Mouse (Mus musculus): Measurements from ENCODE around the gene Col27a1. TPM values are rescaled to one million over a fixed set of nuclear protein-coding genes. Genes with fewer than 3 reads are reported as not detected.

Gene Col27a1
- polyA plus RNA-seq, 1 experiment, result 11.5 TPM

DNA sequence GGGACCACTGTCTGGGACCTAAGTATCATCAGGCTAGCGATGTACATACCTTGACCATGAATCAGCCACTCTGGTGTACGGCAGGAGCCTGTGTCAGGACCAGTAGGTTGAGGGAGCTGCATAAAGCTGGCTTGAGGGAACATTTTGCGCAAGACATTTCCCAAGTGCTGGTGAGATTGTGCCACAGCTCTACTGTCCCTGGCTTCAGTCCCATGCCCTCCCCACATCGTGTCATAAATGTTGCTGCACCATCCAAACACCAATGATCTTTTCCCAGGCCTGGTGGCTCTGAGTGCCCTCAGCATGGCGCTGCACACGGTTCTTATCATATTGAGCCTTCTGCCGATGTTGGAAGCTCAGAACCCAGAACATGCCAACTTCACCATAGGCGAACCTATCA is 130.5 kb downstream of the Col27a1 start, which contains the start of gene Orm1:
Gene Orm1 (plus strand): TSS at position 266 of the 400 bp plus-strand sequence.
- WGBS, result 62% methylated on average over 8 of the region's 8 CpGs
- Histone ChIP-seq H3K4me1 (ENCODE audit: control insufficient read depth, insufficient read depth, low read length) (no peaks in the 10 kb centered on the region), H3K4me3 (replicated peaks; ENCODE audit: extremely low read depth, low read depth, low read length) (no peak within 1 kb of the TSS)
- TF ChIP-seq POLR2A (IDR thresholded peaks at IDR 0.05; ENCODE audit: borderline replicate concordance, extremely low read depth, low read depth, low read length) (no peak), CTCF (IDR thresholded peaks at IDR 0.05; ENCODE audit: insufficient read depth, low read length) (no peak)
- no peak for DNase-seq

DNA sequence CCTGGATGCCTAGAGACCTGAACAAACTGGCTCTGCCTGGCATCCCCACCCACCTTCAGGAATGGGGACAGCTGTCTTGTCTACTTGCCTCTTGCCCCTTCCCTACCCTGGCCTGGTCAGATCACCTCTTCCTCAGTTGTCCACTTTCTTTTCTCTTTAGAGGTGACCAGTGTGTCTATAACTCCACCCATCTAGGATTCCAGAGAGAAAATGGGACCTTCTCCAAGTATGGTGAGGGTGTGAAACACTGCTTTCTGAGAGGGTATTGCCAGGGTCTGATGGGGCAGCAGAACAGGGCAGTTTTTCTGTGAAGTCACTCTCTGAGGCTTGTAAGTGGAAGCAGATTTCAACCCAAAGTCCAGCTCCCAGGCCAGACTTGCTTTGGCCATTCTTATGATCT is 131.5 kb downstream of the Col27a1 start:
- Histone ChIP-seq H3K4me3 (replicated peaks; ENCODE audit: extremely low read depth, low read depth, low read length) (no peak overlapping the region), H3K4me1 (ENCODE audit: control insufficient read depth, insufficient read depth, low read length) (no peaks in the 10 kb centered on the region)
- no peak for DNase-seq
- no peak for TF ChIP-seq POLR2A (IDR thresholded peaks at IDR 0.05; ENCODE audit: borderline replicate concordance, extremely low read depth, low read depth, low read length)
- TF ChIP-seq CTCF (IDR thresholded peaks at IDR 0.05; ENCODE audit: insufficient read depth, low read length), result no peak

DNA sequence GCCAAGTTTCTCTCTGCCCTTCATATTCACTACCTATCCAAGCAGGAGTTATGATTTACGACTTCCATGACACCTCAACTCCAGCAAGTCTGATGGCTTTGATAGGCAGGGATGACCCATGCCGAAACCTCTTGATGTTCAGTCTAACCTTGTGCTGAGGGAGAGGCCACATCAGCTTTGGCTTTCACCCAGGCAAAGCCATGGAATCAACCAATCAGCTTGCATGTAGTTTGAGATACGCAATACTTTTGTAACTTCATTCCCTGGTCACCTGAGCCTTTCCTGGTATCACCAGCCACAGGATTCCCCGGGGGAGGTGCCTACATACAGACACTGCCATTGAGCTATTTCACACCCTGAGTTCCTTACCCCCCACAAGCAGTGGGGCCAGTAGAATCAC is 132.9 kb downstream of the Col27a1 start:
- no peak for TF ChIP-seq POLR2A (IDR thresholded peaks at IDR 0.05; ENCODE audit: borderline replicate concordance, extremely low read depth, low read depth, low read length)
- TF ChIP-seq CTCF (IDR thresholded peaks at IDR 0.05; ENCODE audit: insufficient read depth, low read length), result no peak
- H3K4me1 ChIP-seq (ENCODE audit: control insufficient read depth, insufficient read depth, low read length), result no peaks in the 10 kb centered on the region
- no peak overlapping the region for H3K4me3 ChIP-seq (replicated peaks; ENCODE audit: extremely low read depth, low read depth, low read length)
- WGBS, result 80% methylated on average over 4 of the region's 4 CpGs
- no peak for DNase-seq

DNA sequence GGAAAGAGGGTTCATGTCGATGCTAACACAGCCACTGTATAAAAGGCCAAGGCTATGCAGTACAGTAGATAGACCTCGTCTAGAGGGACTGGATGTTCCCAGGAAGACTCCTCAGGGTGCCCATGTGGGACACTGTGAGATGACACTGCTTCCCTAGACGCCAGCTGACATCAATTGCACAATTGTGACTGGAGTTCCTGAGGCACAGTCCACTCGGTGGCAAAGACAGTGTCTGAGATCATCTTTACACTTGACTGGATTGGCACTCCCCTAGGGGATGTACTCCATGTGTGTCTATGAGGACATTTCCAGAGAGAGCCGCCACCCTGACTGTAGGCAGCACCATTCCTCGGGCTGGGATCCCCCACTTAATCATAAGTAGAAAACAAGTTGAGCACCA is 134.7 kb downstream of the Col27a1 start:
- no peak for DNase-seq
- TF ChIP-seq CTCF (IDR thresholded peaks at IDR 0.05; ENCODE audit: insufficient read depth, low read length) (no peak), POLR2A (IDR thresholded peaks at IDR 0.05; ENCODE audit: borderline replicate concordance, extremely low read depth, low read depth, low read length) (no peak)
- Histone ChIP-seq H3K4me1 (ENCODE audit: control insufficient read depth, insufficient read depth, low read length) (no peaks in the 10 kb centered on the region), H3K4me3 (replicated peaks; ENCODE audit: extremely low read depth, low read depth, low read length) (no peak overlapping the region)
- 73% methylated on average over 6 of the region's 6 CpGs for WGBS

DNA sequence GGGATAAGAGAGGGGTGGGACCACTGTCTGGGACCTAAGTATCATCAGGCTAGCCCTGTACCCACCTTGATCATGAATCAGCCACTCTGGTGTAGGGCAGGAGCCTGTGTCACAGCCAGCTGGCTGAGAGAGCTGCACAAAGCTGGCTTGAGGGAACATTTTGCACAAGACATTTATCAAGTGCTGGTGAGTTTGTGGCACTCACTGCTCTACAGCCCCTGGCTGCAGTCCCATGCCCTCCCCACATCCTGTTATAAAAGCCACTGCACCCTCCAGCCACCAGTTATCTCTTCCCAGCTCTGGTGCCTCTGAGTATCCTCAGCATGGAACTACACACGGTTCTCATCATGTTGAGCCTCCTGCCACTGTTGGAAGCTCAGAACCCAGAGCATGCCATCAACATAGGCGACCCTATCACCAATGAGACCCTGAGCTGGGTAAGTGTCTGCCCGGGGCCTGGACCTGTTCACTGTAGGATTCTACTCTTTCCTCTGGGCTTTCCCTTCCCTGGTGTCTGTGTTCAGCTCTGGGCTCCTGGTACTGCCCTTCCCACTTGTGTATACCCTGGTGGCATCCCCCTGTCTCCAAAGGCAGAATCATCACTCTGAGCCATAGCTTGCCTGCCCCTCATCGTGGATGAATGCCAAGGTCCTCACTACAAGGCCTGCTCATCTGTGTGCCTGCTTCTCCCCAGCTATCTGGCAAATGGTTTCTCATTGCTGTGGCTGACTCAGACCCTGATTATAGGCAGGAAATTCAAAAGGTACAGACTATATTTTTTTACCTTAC is 142.3 kb downstream of the Col27a1 start, which contains the start of gene Orm3:
Gene Orm3 (plus strand): TSS at position 286 of the 789 bp plus-strand sequence.
- no peaks in the 10 kb centered on the region; the same call in 1 of the 2 replicates for H3K4me1 ChIP-seq (ENCODE audit: control insufficient read depth, insufficient read depth, low read length)
- H3K4me3 ChIP-seq (replicated peaks; ENCODE audit: extremely low read depth, low read depth, low read length), result no peak within 1 kb of the TSS
- no peak for DNase-seq
- no peak for TF ChIP-seq CTCF (IDR thresholded peaks at IDR 0.05; ENCODE audit: insufficient read depth, low read length)
- TF ChIP-seq POLR2A (IDR thresholded peaks at IDR 0.05; ENCODE audit: borderline replicate concordance, extremely low read depth, low read depth, low read length), result no peak
- WGBS, result 49% methylated on average over 4 of the region's 4 CpGs

DNA sequence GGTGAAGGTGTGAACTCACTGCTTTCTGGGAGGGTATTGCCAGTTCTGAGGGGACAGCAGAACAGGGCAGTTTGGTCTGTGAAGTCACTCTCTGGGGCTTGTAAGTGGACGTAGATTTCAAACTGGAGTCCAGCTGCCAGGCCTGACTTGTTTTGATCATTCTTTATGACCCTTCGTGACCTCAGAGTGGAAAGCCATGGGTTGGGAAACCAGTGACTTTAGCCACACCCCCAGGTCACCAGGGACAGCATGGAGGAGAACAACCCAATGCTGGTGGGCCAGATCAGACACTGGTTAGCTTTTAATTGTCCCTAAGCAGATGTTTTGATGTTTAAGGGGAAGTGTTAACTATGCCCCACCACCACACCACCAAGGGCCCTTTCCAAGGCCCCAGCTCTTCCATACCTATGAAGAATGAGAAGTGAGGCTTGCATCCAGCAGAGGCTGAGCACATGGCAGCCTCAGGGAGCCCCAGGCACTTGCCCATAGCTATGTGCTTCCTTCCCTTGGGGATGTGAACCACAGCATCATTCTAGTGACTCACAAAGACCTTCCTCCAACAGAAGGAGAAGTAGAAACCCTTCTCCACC is 143.3 kb downstream of the Col27a1 start:
- WGBS, result 62% methylated on average over 2 of the region's 2 CpGs
- DNase-seq, result no peak
- H3K4me1 ChIP-seq (ENCODE audit: control insufficient read depth, insufficient read depth, low read length), result no peaks in the 10 kb centered on the region; the same call in 1 of the 2 replicates
- H3K4me3 ChIP-seq (replicated peaks; ENCODE audit: extremely low read depth, low read depth, low read length), result no peak overlapping the region
- TF ChIP-seq CTCF (IDR thresholded peaks at IDR 0.05; ENCODE audit: insufficient read depth, low read length) (no peak), POLR2A (IDR thresholded peaks at IDR 0.05; ENCODE audit: borderline replicate concordance, extremely low read depth, low read depth, low read length) (no peak)

DNA sequence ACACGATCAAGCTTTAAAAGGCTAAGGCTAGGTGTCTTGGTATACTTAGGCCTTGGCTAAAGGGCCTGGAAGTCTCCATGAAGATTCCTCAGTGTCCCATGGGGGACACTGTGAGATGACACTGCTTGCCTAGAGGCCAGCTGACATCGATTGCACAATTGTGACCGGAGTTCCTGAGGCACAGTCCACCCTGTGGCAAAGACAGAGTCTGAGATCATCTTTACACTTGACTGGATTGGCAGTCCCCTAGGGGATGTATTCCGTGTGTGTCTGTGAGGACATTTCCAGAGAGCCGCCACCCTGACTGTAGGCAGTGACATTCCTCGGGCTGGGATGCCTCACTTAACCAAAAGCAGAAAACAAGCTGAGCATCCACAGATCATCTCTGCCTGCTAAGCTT is 146.1 kb downstream of the Col27a1 start:
- no peak for DNase-seq
- Histone ChIP-seq H3K4me3 (replicated peaks; ENCODE audit: extremely low read depth, low read depth, low read length) (no peak overlapping the region), H3K4me1 (ENCODE audit: control insufficient read depth, insufficient read depth, low read length) (no peaks in the 10 kb centered on the region; the same call in 1 of the 2 replicates)
- no peak for TF ChIP-seq POLR2A (IDR thresholded peaks at IDR 0.05; ENCODE audit: borderline replicate concordance, extremely low read depth, low read depth, low read length)
- no peak for TF ChIP-seq CTCF (IDR thresholded peaks at IDR 0.05; ENCODE audit: insufficient read depth, low read length)
- WGBS, result 75% methylated on average over 6 of the region's 6 CpGs

DNA sequence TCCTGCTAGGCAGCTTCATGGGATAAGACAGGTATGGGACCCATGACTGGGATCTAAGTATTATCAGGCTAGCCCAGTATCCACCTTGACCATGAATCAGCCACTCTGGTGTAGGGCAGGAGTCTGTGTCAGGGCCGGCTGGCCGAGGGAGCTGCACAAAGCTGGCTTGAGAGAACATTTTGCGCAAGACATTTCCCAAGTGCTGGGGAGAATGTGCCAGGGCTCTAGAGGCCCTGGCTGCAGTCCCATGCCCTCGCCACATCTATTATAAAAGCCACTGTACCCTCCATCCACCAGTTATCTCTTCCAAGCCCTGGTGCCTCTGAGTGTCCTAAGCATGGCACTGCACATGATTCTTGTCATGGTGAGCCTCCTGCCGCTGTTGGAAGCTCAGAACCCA is 148.3 kb downstream of the Col27a1 start, which contains the start of gene Orm2:
Gene Orm2 (plus strand): TSS at position 300 of the 400 bp plus-strand sequence.
- peak; percentile 32 for DNase-seq
- 67% methylated on average over 5 of the region's 5 CpGs for WGBS
- TF ChIP-seq POLR2A (IDR thresholded peaks at IDR 0.05; ENCODE audit: borderline replicate concordance, extremely low read depth, low read depth, low read length), result no peak
- no peak for TF ChIP-seq CTCF (IDR thresholded peaks at IDR 0.05; ENCODE audit: insufficient read depth, low read length)
- H3K4me3 ChIP-seq (replicated peaks; ENCODE audit: extremely low read depth, low read depth, low read length), result no peak within 1 kb of the TSS
- no peaks in the 10 kb centered on the region for H3K4me1 ChIP-seq (ENCODE audit: control insufficient read depth, insufficient read depth, low read length)

DNA sequence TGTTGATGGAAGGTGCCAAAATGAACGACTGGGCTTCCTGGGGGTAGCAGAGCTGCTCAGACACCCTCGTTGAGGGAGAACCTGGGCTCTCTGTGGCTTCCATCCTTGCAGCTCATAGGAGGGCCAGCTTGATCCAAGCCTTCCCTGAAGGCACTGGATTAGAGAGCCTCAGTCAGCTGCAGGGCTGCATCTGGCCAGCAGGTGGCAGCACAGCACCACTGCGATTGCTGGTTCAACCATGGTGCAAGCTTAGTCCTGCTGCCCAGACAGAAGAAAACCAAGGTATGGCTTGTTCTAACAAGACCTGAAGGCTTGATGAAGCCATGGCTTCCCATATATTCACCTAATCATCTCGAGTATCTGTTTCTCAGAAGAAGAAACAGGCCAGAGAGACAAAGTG is 154.8 kb downstream of the Col27a1 start:
- 13% methylated on average over 4 of the region's 4 CpGs for WGBS
- Histone ChIP-seq H3K4me3 (replicated peaks; ENCODE audit: extremely low read depth, low read depth, low read length) (no peak overlapping the region), H3K4me1 (ENCODE audit: control insufficient read depth, insufficient read depth, low read length) (no peaks in the 10 kb centered on the region)
- DNase-seq, result peak; percentile 87
- TF ChIP-seq CTCF (IDR thresholded peaks at IDR 0.05; ENCODE audit: insufficient read depth, low read length) (peak; percentile 100), POLR2A (IDR thresholded peaks at IDR 0.05; ENCODE audit: borderline replicate concordance, extremely low read depth, low read depth, low read length) (no peak)
